Mouse (Mus musculus) neural tube, embryonic 11.5 days (tissue): ENCODE measurements at regions not wholly inside any gene's neighbourhood (a gene's known extent, or its start where the extent isn't known, plus 50 kb on each side); places are given as distances from the start of the nearest gene placed in this dataset.

Experiments used
- ATAC-seq: fragments of 200-750 bp; cut with Nextera tagmentation; 2 replicates; pipeline ENCODE4 v1.8.0; 2017; ENCODE audit warnings: moderate number of reproducible peaks, mild to moderate bottlenecking, moderate TSS enrichment, moderate library complexity; ENCODE audit not compliant: insufficient read depth, low FRiP score, low TSS enrichment
- DNase-seq: peaks from one replicate; pipeline ENCODE4 v3.0.0-alpha.2; 2015; ENCODE audit warnings: low spot score
- H3K27ac ChIP-seq: fragments of 300-500 bp; sonication (generic); 2 replicates; pipeline ENCODE4 v1.5.1; 2014; ENCODE audit warnings: low read depth, mild to moderate bottlenecking, low read length
- H3K27me3 ChIP-seq: fragments of 300-500 bp; sonication (generic); 2 replicates; pipeline ENCODE4 v1.6.1; 2014; ENCODE audit warnings: mild to moderate bottlenecking, low read length, mixed read lengths; ENCODE audit not compliant: control insufficient read depth, insufficient read depth
- H3K36me3 ChIP-seq: fragments of 300-500 bp; sonication (generic); 2 replicates; pipeline ENCODE4 v1.6.1; 2014; ENCODE audit warnings: mild to moderate bottlenecking, low read length, moderate library complexity, mixed read lengths; ENCODE audit not compliant: control insufficient read depth, insufficient read depth
- H3K4me1 ChIP-seq: fragments of 300-500 bp; sonication (generic); 2 replicates; pipeline ENCODE4 v1.6.1; 2014; ENCODE audit warnings: low read length, mixed read lengths; ENCODE audit not compliant: control insufficient read depth, insufficient read depth
- H3K4me2 ChIP-seq: fragments of 300-500 bp; sonication (generic); 2 replicates; pipeline ENCODE4 v1.6.1; 2014; ENCODE audit warnings: low read depth, mild to moderate bottlenecking, moderate library complexity
- H3K4me3 ChIP-seq: fragments of 300-500 bp; sonication (generic); 2 replicates; pipeline ENCODE4 v1.5.1; 2014; ENCODE audit warnings: low read depth, low read length
- H3K9ac ChIP-seq: fragments of 300-500 bp; sonication (generic); 2 replicates; pipeline ENCODE4 v1.6.1; 2014; ENCODE audit warnings: mild to moderate bottlenecking, low read length
- H3K9me3 ChIP-seq: fragments of 300-500 bp; sonication (generic); 2 replicates; pipeline ENCODE4 v1.6.1; 2016; ENCODE audit warnings: low read length; ENCODE audit not compliant: control insufficient read depth
- WGBS: fragments of 180-500 bp; shearing (Covaris S2); extraction: QIAGEN DNeasy Blood & Tissue Kit; methylation state at CpG from one replicate; pipeline ENCODE4 v1.1.7; 2014; 5-methylcytosine and 5-hydroxymethylcytosine counted together

GRCm38 (mm10) chr5:4697346-4698095 lies 60.3 kb downstream of the Fzd1 start:
- no peak overlapping the region for H3K27ac ChIP-seq
- no peaks in the 10 kb centered on the region for H3K36me3 ChIP-seq
- H3K4me2 ChIP-seq, result no peak overlapping the region
- H3K27me3 ChIP-seq, result no peaks in the 10 kb centered on the region
- no peaks in the 10 kb centered on the region for H3K9me3 ChIP-seq
- H3K4me1 ChIP-seq, result no peaks in the 10 kb centered on the region
- no peak overlapping the region for H3K9ac ChIP-seq
- no peak for DNase-seq
- no peak overlapping the region for H3K4me3 ChIP-seq
- 82% methylated on average over 4 of the region's 4 CpGs for WGBS
- ATAC-seq, result no peak

DNA sequence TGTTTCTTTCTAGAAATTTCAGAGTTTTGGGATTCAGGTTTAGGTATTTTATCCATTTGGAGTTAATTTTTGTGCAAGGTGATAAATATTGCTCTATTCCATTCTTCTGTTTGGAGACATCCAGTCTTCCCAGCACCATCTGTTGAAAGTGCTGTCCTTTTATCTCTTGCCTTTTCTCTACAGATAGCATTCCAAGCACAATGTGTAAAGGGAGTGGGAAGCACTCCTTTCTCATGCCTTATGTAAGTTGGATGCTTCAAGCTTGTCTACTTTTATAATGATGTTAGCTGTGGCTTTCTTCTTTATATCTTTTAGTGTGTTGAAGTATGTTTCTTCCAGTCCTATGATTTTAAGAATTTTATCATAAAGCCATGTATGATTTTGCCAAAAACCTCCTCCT lies 61.1 kb downstream of the Fzd1 start:
- Histone ChIP-seq H3K9me3 (no peaks in the 10 kb centered on the region), H3K9ac (no peak overlapping the region), H3K27me3 (no peaks in the 10 kb centered on the region), H3K4me2 (no peak overlapping the region), H3K36me3 (no peaks in the 10 kb centered on the region), H3K4me1 (no peaks in the 10 kb centered on the region), H3K27ac (no peak overlapping the region), H3K4me3 (no peak overlapping the region)
- no peak for DNase-seq
- no peak for ATAC-seq

GRCm38 (mm10) chr5:4689130-4689529 lies 68.7 kb downstream of the Fzd1 start:
- Histone ChIP-seq H3K4me1 (no peaks in the 10 kb centered on the region), H3K4me3 (no peak overlapping the region), H3K27ac (no peak overlapping the region), H3K27me3 (no peaks in the 10 kb centered on the region), H3K36me3 (no peaks in the 10 kb centered on the region), H3K4me2 (no peak overlapping the region), H3K9me3 (no peaks in the 10 kb centered on the region), H3K9ac (no peak overlapping the region)
- ATAC-seq (no peak), DNase-seq (no peak)
- 74% methylated on average over 2 of the region's 2 CpGs for WGBS

DNA sequence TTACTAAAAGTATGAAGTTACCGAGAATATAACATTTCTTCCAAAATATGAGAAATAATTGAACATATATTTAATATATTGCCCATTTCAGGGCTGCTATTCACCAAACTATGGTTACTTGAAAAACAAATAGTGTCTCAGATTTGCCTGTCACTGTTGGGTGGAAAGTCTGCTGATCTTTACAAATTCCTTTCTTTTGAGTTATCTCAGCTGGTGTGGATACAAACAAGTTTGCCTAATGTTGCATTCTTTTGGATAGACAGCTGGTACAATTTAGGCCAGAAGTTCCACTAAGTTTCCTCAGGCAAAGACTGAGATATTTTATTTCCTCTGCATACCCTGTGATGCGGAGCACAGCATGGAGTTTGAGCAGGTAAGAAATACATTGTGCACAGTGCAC lies 82.5 kb downstream of the Fzd1 start:
- no peak for DNase-seq
- Histone ChIP-seq H3K36me3 (no peaks in the 10 kb centered on the region), H3K27ac (no peak overlapping the region), H3K9ac (no peak overlapping the region), H3K4me3 (no peak overlapping the region), H3K4me2 (no peak overlapping the region), H3K4me1 (no peaks in the 10 kb centered on the region), H3K9me3 (no peaks in the 10 kb centered on the region), H3K27me3 (no peaks in the 10 kb centered on the region)
- WGBS, result 92% methylated on average over 2 of the region's 2 CpGs
- no peak for ATAC-seq

DNA sequence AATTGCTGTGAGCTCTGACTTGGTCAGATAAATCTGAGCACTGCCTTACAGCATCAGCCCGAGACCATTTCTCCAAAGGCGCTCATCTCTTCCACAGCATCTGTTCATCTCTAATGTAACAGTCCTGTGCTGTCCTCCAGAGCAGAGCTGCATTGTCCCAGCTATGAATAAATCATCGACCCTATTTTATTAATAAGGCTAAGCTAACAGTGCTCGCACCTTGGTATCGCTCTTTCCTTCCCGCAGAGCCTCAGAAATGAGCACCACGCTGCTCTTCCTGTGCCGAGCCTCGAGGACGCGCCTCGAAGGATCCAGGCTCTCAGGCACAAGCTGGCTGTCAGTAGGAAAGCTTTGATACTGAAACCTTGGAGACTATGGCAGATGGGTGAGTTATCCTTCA lies 91.5 kb downstream of the Fzd1 start:
- 78% methylated on average over 12 of the region's 12 CpGs for WGBS
- no peak for DNase-seq
- H3K36me3 ChIP-seq, result no peaks in the 10 kb centered on the region
- H3K4me2 ChIP-seq, result no peak overlapping the region
- H3K27ac ChIP-seq, result no peak overlapping the region
- no peaks in the 10 kb centered on the region; the same call in 1 of the 2 replicates for H3K4me1 ChIP-seq
- H3K27me3 ChIP-seq, result no peaks in the 10 kb centered on the region
- peak; percentile 31; the same call in 1 of the 2 replicates for ATAC-seq
- H3K9me3 ChIP-seq, result no peaks in the 10 kb centered on the region
- H3K4me3 ChIP-seq, result no peak overlapping the region
- H3K9ac ChIP-seq, result no peak overlapping the region

GRCm38 (mm10) chr5:4665978-4666377 lies 91.9 kb downstream of the Fzd1 start:
- Histone ChIP-seq H3K4me2 (no peak overlapping the region), H3K9me3 (no peaks in the 10 kb centered on the region), H3K27me3 (no peaks in the 10 kb centered on the region), H3K4me3 (no peak overlapping the region), H3K36me3 (no peaks in the 10 kb centered on the region), H3K27ac (no peak overlapping the region), H3K9ac (no peak overlapping the region), H3K4me1 (no peaks in the 10 kb centered on the region; the same call in 1 of the 2 replicates)
- no peak for DNase-seq
- 87% methylated on average over 9 of the region's 9 CpGs for WGBS
- ATAC-seq, result no peak

- no peaks in the 10 kb centered on the region for H3K36me3 ChIP-seq
- WGBS, result 83% methylated on average over 4 of the region's 4 CpGs
- no peak overlapping the region for H3K27ac ChIP-seq
- no peak overlapping the region for H3K9ac ChIP-seq
- ATAC-seq (no peak), DNase-seq (no peak)
- H3K4me1 ChIP-seq, result no peaks in the 10 kb centered on the region; the same call in 1 of the 2 replicates
- no peaks in the 10 kb centered on the region for H3K9me3 ChIP-seq
- no peaks in the 10 kb centered on the region for H3K27me3 ChIP-seq
- no peak overlapping the region for H3K4me3 ChIP-seq
- H3K4me2 ChIP-seq, result no peak overlapping the region
Measured at GRCm38 (mm10) chr5:4664918-4665317, 92.9 kb downstream of the Fzd1 start.

GRCm38 (mm10) chr5:4664488-4664887 lies 93.3 kb downstream of the Fzd1 start:
- ATAC-seq (no peak), DNase-seq (no peak)
- Histone ChIP-seq H3K9ac (no peak overlapping the region), H3K9me3 (no peaks in the 10 kb centered on the region), H3K27ac (no peak overlapping the region), H3K4me1 (no peaks in the 10 kb centered on the region; the same call in 1 of the 2 replicates), H3K4me2 (no peak overlapping the region), H3K27me3 (no peaks in the 10 kb centered on the region), H3K4me3 (no peak overlapping the region), H3K36me3 (no peaks in the 10 kb centered on the region)
- WGBS, result 76% methylated on average over 10 of the region's 10 CpGs

DNA sequence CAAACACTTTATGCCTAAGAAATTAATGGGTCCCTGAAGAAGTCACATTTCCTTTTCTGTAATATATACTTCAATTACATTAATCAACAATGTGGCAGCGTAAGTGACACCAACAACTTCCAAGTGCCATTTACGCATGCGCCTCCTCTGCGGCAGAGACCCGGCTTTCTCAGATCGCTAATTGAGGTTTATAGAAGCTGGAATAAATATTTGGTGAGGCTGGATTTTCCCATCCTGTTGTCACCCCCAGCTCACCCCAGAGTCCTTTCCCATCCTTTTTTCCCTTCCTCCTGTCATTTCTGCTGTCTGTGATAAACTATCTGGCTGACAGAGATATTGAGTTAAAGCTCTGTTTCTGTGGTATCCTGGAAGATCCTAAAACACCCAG lies 95.6 kb downstream of the Fzd1 start:
- ATAC-seq, result no peak
- H3K9me3 ChIP-seq, result no peaks in the 10 kb centered on the region
- H3K27ac ChIP-seq, result no peak overlapping the region
- no peak overlapping the region for H3K4me3 ChIP-seq
- no peaks in the 10 kb centered on the region for H3K36me3 ChIP-seq
- no peak for DNase-seq
- WGBS, result 58% methylated on average over 6 of the region's 6 CpGs
- H3K9ac ChIP-seq, result no peak overlapping the region
- H3K4me2 ChIP-seq, result no peak overlapping the region
- no peaks in the 10 kb centered on the region; the same call in 1 of the 2 replicates for H3K4me1 ChIP-seq
- H3K27me3 ChIP-seq, result no peaks in the 10 kb centered on the region
